Mouse (Mus musculus) thymus, adult 2 months (tissue): ENCODE results near the gene Lmntd2.

Experiments used
- CTCF ChIP-seq: fragments of 200-500 bp; IDR thresholded peaks from 2 replicates; pipeline ENCODE4 v1.5.1; 2012; ENCODE audit warnings: mild to moderate bottlenecking, control low read depth, low read length, moderate library complexity, borderline replicate concordance; ENCODE audit not compliant: control insufficient read depth, poor library complexity, insufficient read depth; ENCODE audit errors: extremely low read depth
- POLR2A ChIP-seq: fragments of 200-500 bp; IDR thresholded peaks from 2 replicates; pipeline ENCODE4 v1.6.1; 2012; ENCODE audit warnings: mild to moderate bottlenecking, low read length, control low read depth, moderate library complexity; ENCODE audit not compliant: control insufficient read depth, poor library complexity, insufficient read depth; ENCODE audit errors: extremely low read depth

- TF ChIP-seq POLR2A (no peak), CTCF (no peak)
These were observed 47.6 kb upstream of the Lmntd2 start for GRCm38 (mm10) chr7:141261480-141261879.
